Mouse (Mus musculus) kidney, postnatal 25 days (tissue): ENCODE results near the gene Ate1.
"Not testable (repeated sequence)": the region's sequence is repeated elsewhere in the genome, so short reads cannot be mapped to it uniquely, and the experiment has no call there.

Experiments used
- DNase-seq, 2 experiments: peaks; one replicate each; pipeline ENCODE4 v3.0.0; 2021; ENCODE audit warnings: mixed read lengths in 2 of 2

Ate1 gene

GRCm38 (mm10) chr7:130394697-130395096, 125.5 kb downstream of the Ate1 start:
- no peak for DNase-seq

- not testable (repeated sequence) for DNase-seq
These were observed 130.1 kb downstream of the Ate1 start for GRCm38 (mm10) chr7:130390060-130390459.

- DNase-seq = no peak
These were observed 133.9 kb downstream of the Ate1 start for GRCm38 (mm10) chr7:130386308-130386707.

- no peak for DNase-seq
These were observed 134.4 kb downstream of the Ate1 start for GRCm38 (mm10) chr7:130385732-130386294.

GRCm38 (mm10) chr7:130382126-130382525, 138.0 kb downstream of the Ate1 start:
- no peak for DNase-seq

GRCm38 (mm10) chr7:130381387-130381951, 138.7 kb downstream of the Ate1 start:
- DNase-seq = no peak

- peak; percentile 12 to 39 for DNase-seq
These were observed 139.3 kb downstream of the Ate1 start for GRCm38 (mm10) chr7:130380769-130381355.

- no peak for DNase-seq
These were observed 139.8 kb downstream of the Ate1 start for GRCm38 (mm10) chr7:130380367-130380766.

GRCm38 (mm10) chr7:130379886-130380285, 140.3 kb downstream of the Ate1 start:
- DNase-seq = no peak

GRCm38 (mm10) chr7:130378308-130378707, 141.9 kb downstream of the Ate1 start:
- no peak for DNase-seq

GRCm38 (mm10) chr7:130374311-130374710, 145.9 kb downstream of the Ate1 start:
- no peak for DNase-seq

GRCm38 (mm10) chr7:130368827-130369641, 151.1 kb downstream of the Ate1 start:
- no peak for DNase-seq

GRCm38 (mm10) chr7:130368036-130368826, 151.9 kb downstream of the Ate1 start:
- DNase-seq = no peak

- no peak for DNase-seq
These were observed 152.7 kb downstream of the Ate1 start for GRCm38 (mm10) chr7:130367222-130368035.

GRCm38 (mm10) chr7:130365711-130366110, 154.5 kb downstream of the Ate1 start:
- no peak for DNase-seq
